Mouse (Mus musculus) kidney, embryonic 15.5 days (tissue): Measurements from ENCODE around the gene Pi4k2a. TPM values are rescaled to one million over a fixed set of nuclear protein-coding genes. Genes with fewer than 3 reads are reported as not detected.

ENCODE experiments used
- ATAC-seq: fragments of 200-750 bp; cut with Nextera tagmentation; replicated peaks from 2 replicates; pipeline ENCODE4 v1.8.0; 2017; ENCODE audit warnings: moderate TSS enrichment; ENCODE audit not compliant: low FRiP score
- H3K27ac ChIP-seq: fragments of 300-500 bp; sonication (generic); 2 replicates; pipeline ENCODE4 v1.5.1; 2015; ENCODE audit warnings: mild to moderate bottlenecking, inconsistent platforms
- H3K27me3 ChIP-seq: fragments of 300-500 bp; sonication (generic); 2 replicates; pipeline ENCODE4 v1.6.1; 2015; ENCODE audit warnings: inconsistent platforms
- H3K36me3 ChIP-seq: fragments of 300-500 bp; sonication (generic); 2 replicates; pipeline ENCODE4 v1.6.1; 2015; ENCODE audit warnings: inconsistent platforms
- H3K4me1 ChIP-seq: fragments of 300-500 bp; sonication (generic); 2 replicates; pipeline ENCODE4 v1.6.1; 2015; ENCODE audit warnings: inconsistent platforms
- H3K4me2 ChIP-seq: fragments of 300-500 bp; sonication (generic); 2 replicates; pipeline ENCODE4 v1.6.1; 2015; ENCODE audit warnings: moderate library complexity, mild to moderate bottlenecking, inconsistent platforms
- H3K4me3 ChIP-seq: fragments of 300-500 bp; sonication (generic); replicated peaks from 2 replicates; pipeline ENCODE4 v1.5.1; 2015; ENCODE audit warnings: mild to moderate bottlenecking, inconsistent platforms
- H3K9ac ChIP-seq: fragments of 300-500 bp; sonication (generic); 2 replicates; pipeline ENCODE4 v1.6.1; 2015; ENCODE audit warnings: mild to moderate bottlenecking, inconsistent platforms
- H3K9me3 ChIP-seq: fragments of 300-500 bp; sonication (generic); replicated peaks from 2 replicates; pipeline ENCODE4 v1.6.1; 2016; ENCODE audit warnings: inconsistent platforms
- WGBS: fragments of 180-500 bp; shearing (Covaris S2); methylation state at CpG from one replicate; pipeline ENCODE4 v1.1.7; 2015; ENCODE audit warnings: mixed read lengths; 5-methylcytosine and 5-hydroxymethylcytosine counted together
- polyA plus RNA-seq: library from polyadenylated mRNA; unstranded; fragments of >200 nt; fragmentation: Nextera tagmentation; extraction: Ambion mirVana; gene quantifications from 2 replicates; pipeline ENCODE4 v1.2.1, GENCODE M21; 2015

Gene Pi4k2a
- polyA plus RNA-seq, 1 experiment from 2014 or later, result 27.7 TPM

DNA sequence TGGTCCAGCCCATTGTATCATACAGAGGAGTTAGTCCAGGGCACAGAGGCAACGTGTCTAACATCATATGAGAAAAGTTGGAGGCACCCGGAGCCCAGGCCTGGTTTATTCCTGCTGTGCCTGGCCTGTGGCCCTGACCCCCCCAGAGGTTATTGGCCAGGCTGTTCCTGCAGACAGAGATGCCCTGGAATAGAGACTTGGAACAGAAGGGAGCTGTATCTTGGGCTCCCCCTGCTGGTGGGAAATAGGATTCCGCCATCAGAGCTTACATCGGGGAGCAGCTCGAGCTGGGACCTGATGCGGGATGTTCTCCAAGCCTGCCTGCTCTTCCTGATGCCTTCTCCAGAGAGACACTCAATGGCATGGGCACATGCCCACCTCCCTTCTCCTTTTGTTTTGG lies 61.7 kb downstream of the Pi4k2a start:
- ATAC-seq, result no peak
- H3K27me3 ChIP-seq, result 0 out of 2 replicates have a peak, but pooled peaks cover 4% of the 10 kb centered on the region
- H3K9ac ChIP-seq, result no peak overlapping the region
- WGBS, result 7% methylated on average over 6 of the region's 6 CpGs
- no peak overlapping the region for H3K4me2 ChIP-seq
- H3K27ac ChIP-seq, result no peak overlapping the region; the same call in 1 of the 2 replicates
- no peaks in the 10 kb centered on the region for H3K9me3 ChIP-seq
- H3K36me3 ChIP-seq, result peaks cover 9% of the 10 kb centered on the region; the same call in 1 of the 2 replicates
- peaks cover 39% of the 10 kb centered on the region for H3K4me1 ChIP-seq
- no peak overlapping the region for H3K4me3 ChIP-seq

DNA sequence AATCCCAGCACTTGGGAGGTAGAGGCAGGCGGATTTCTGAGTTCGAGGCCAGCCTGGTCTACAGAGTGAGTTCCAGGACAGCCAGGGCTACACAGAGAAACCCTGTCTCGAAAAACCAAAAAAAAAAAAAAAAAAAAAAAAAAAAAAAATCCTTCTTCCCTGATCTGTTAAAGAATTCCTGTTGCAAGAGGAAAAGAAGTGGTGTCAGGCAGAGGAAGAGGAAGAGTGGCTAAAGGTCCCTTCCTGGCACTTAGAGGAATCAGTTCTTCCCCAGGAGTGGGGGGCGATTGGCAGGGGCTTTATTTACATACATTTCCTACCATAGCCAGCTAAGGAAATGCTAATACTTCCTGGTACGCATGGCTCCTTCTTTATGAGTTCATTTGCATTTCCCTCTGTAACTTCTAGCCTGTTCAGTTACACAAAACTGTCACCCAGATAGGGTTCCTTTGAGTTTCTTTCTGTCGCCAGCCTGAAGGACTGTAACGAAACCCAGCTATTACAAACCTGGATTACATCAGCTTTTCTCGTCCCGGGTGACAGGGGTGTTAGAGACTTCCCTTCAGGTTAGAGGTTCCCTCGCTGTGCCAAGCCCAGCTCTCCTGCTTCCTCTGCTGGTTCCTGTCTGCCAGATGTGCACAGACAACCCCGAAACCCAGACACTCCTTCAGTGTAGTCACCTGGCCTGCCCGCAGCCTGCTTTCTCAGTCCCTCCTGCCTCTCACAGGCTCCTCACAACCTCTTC lies 67.4 kb downstream of the Pi4k2a start:
- H3K27me3 ChIP-seq, result no peaks in the 10 kb centered on the region
- H3K27ac ChIP-seq, result no peak overlapping the region
- H3K4me2 ChIP-seq, result no peak overlapping the region
- H3K9me3 ChIP-seq, result no peaks in the 10 kb centered on the region
- ATAC-seq, result no peak
- 57% methylated on average over 12 of the region's 12 CpGs for WGBS
- H3K4me3 ChIP-seq, result no peak overlapping the region
- H3K4me1 ChIP-seq, result peaks cover 13% of the 10 kb centered on the region; the same call in 1 of the 2 replicates
- no peak overlapping the region for H3K9ac ChIP-seq
- H3K36me3 ChIP-seq, result no peaks in the 10 kb centered on the region

DNA sequence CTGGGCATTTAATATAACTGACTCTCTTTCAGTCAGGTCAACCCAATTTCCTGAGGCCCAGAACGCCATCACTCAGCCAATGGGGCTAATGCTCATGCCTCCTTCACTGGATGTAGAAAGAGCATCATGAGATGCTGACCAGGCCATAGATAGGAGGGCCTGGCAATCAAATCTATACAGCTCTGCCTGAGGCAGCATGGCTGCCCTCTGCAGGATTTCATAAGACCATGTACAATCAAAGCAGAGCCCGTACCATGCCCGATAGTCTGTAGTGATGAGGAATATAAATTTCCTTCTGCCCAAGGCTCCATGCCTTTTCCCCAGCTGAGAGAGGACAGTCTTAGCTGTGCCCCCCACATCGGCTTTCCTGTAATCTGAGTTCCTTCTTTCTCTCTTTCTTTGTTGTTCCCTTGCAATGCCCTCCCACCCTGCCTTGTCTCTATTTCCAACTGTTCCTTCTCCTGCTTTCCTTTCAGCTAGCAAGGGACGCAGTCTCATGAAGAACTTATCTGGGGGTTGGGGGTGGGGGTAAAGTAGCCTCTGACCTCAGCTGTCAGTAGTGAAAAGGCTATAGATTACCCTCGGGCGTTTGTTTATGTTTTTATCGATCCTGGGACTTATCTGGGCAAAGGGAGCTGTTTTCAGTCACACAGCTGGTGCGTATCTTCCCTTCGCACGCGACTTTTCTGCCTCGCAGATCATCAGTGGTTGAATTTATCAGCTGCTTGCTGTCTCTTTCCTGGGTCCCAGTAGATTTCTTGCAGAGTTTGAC lies 68.2 kb downstream of the Pi4k2a start:
- Histone ChIP-seq H3K4me3 (no peak overlapping the region), H3K27ac (no peak overlapping the region), H3K9ac (no peak overlapping the region), H3K4me1 (peaks cover 13% of the 10 kb centered on the region; the same call in 1 of the 2 replicates), H3K36me3 (no peaks in the 10 kb centered on the region), H3K27me3 (no peaks in the 10 kb centered on the region), H3K4me2 (no peak overlapping the region), H3K9me3 (no peaks in the 10 kb centered on the region)
- WGBS, result 29% methylated on average over 13 of the region's 13 CpGs
- ATAC-seq, result no peak

DNA sequence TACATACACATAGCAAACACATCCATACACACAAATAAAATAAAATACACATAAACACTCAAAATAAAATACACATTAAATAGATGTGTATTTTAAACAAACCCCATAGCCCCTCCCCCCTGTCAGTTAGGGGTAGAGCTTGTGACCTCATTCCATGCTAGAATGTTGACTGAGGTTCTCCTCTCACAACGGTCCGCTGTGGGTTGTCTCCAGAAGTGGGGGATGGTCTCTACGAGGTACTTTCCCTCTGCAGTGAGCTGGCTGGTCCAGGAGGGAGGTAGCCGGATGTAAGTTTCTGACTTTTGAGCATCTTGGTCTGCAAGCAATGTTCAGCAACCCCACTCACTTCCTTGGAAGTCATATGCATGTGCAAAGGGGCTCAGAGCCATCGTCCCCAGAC lies 73.5 kb downstream of the Pi4k2a start, which contains the start of gene Zfyve27:
Zfyve27 (plus strand) TSS at position 188 of the 400 bp plus-strand sequence.
- Histone ChIP-seq H3K4me3 (no peak within 1 kb of the TSS), H3K4me2 (peak within 1 kb of the TSS; percentile 5), H3K36me3 (no peaks in the 10 kb centered on the region), H3K4me1 (peaks cover 29% of the 10 kb centered on the region), H3K27ac (peak within 1 kb of the TSS; percentile 52; the same call in 1 of the 2 replicates), H3K9ac (no peak within 1 kb of the TSS), H3K9me3 (no peaks in the 10 kb centered on the region), H3K27me3 (peaks cover 19% of the 10 kb centered on the region)
- WGBS, result 33% methylated on average over 5 of the region's 5 CpGs
- ATAC-seq, result no peak

DNA sequence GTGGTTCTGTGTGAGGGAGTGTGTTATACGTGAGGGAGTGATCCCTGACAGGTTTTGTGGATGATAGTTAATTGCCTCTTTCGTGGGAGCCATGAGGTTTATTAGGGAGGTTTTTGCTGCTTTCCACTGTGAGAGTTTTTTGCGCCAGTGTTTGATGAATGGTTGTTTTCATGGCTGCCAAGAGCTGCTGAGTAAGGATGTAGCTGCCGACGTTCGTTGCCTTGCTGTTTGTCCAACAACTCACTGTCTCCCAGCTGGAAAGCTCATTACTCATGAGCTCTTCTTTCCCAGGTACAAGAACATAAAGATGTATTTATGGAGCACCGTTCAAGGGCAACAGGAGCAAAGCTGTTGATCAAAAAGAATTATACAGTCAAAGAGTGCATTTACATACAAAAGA lies 73.9 kb downstream of the Pi4k2a start:
- peak overlapping the region; percentile 5 for H3K4me2 ChIP-seq
- H3K4me3 ChIP-seq, result no peak overlapping the region
- WGBS, result 11% methylated on average over 7 of the region's 7 CpGs
- no peak for ATAC-seq
- H3K9me3 ChIP-seq, result no peaks in the 10 kb centered on the region
- H3K27me3 ChIP-seq, result peaks cover 23% of the 10 kb centered on the region
- peak overlapping the region; percentile 52; the same call in 1 of the 2 replicates for H3K27ac ChIP-seq
- H3K36me3 ChIP-seq, result no peaks in the 10 kb centered on the region
- H3K4me1 ChIP-seq, result peaks cover 32% of the 10 kb centered on the region
- no peak overlapping the region for H3K9ac ChIP-seq

DNA sequence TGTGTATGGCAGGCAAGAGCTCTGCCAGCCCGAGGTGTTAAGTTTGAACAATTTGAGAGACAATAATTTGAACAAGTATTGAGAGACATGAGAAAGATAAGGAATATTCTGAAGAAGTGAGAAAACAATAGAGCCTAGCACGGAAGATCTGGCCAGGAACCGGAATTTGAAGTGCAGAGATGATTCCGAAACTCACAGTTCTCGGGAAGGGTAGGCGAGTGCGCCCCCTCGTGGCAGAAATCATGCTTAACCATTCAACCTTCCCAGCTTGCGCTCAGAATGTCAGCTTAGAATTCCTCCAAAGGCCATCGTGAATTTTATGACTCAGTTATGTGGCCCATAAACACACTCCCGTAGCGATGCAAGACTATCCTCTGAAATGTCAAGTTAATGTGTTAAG lies 75.9 kb downstream of the Pi4k2a start:
- 4% methylated on average over 12 of the region's 12 CpGs for WGBS
- Histone ChIP-seq H3K4me2 (peak overlapping the region; percentile 51), H3K4me1 (peaks cover 47% of the 10 kb centered on the region), H3K4me3 (peak overlapping the region; percentile 26), H3K27ac (no peak overlapping the region), H3K9ac (no peak overlapping the region), H3K9me3 (no peaks in the 10 kb centered on the region), H3K27me3 (peaks cover 24% of the 10 kb centered on the region), H3K36me3 (no peaks in the 10 kb centered on the region)
- ATAC-seq, result no peak

DNA sequence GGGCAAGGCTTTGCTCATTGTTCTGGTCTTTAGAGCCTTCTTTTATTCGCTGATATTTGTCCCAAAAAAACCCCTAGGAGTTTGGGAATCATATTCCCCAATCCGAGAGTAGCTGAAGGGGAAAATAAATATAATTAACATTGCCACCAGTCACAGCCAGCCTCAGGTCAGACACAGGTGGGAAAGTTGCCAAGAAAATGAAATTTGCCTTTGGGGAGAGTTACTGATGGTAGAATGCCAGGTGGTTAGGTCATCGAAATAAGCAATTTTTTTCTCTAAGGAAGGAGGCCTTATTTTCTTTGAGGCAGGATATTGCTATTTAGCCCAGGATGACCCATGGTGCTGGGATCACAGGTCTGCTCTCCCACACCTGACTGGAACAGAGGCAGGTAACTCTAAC lies 76.5 kb downstream of the Pi4k2a start:
- H3K4me2 ChIP-seq, result no peak overlapping the region

DNA sequence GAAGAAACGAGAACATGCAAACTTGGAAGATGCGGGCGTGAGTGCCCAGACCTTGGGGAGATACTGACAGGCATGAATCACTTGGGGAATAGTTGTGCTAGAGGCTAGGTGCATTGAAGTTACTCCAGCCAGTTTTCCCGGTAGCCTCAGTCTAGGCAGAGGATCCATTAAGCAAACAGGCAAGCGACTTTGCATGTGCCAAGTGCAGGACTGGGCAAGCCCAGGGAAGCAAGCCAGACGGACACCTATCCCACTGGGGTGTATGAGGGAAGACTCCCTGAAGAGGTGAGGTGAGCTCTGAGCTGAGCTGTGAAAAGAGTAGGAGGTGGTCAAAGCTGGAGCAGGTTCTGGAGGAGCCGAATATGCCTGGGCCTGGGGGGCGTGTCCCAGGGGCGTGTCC lies 77.2 kb downstream of the Pi4k2a start:
- no peaks in the 10 kb centered on the region for H3K9me3 ChIP-seq
- no peaks in the 10 kb centered on the region for H3K36me3 ChIP-seq
- WGBS, result 60% methylated on average over 9 of the region's 9 CpGs

More for the DNA sequence above, 76.5 kb downstream of the Pi4k2a start:
- Histone ChIP-seq H3K4me1 (peaks cover 54% of the 10 kb centered on the region), H3K27ac (no peak overlapping the region), H3K4me3 (no peak overlapping the region), H3K27me3 (peaks cover 24% of the 10 kb centered on the region), H3K9ac (no peak overlapping the region), H3K36me3 (no peaks in the 10 kb centered on the region), H3K9me3 (no peaks in the 10 kb centered on the region)
- ATAC-seq, result no peak
- WGBS, result 53% methylated on average over 3 of the region's 3 CpGs

DNA sequence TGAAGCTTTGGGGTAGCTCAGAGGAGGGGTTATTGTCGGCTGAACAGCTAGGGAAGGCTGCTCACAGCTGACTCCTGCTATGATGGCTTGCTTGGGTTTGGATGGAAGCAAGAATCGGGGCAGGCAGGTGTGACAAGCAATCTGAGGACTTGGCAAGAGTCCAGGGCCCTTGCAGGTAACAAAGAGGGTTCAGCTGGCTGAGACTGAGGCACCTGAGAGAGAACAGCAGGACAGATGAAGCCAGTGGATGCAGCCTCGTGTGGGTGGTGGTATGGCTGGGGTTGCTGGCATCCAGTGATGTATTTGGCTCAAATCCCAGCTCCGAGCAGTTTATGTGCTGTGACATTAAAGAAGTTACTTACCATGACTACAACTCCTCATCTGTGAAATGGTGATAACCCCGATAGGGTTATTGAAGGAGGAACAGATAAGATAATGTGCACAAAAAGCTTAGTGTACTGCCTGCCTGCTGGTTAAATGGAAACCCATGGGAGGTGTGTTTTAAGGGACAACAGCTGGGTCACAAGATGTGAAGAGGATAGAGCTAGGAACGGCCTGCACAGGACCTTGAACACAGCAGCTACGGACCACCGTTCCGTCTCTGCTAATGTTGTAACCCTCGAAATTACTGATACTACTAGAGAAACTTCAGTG lies 79.2 kb downstream of the Pi4k2a start:
- 0 out of 2 replicates have a peak overlapping the region, but pooled peaks have one; percentile 14 for H3K9ac ChIP-seq
- H3K4me1 ChIP-seq, result peaks cover 50% of the 10 kb centered on the region
- H3K4me2 ChIP-seq, result peak overlapping the region; percentile 81
- H3K4me3 ChIP-seq, result peak overlapping the region; percentile 82; the same call in 1 of the 2 replicates
- ATAC-seq, result peak; percentile 7; the same call in 1 of the 2 replicates
- H3K9me3 ChIP-seq, result no peaks in the 10 kb centered on the region
- peak overlapping the region; percentile 79 for H3K27ac ChIP-seq
- no peaks in the 10 kb centered on the region for H3K36me3 ChIP-seq
- H3K27me3 ChIP-seq, result peaks cover 24% of the 10 kb centered on the region
- WGBS, result 54% methylated on average over 10 of the region's 10 CpGs

More for the DNA sequence above, 77.2 kb downstream of the Pi4k2a start:
- Histone ChIP-seq H3K4me2 (no peak overlapping the region), H3K27me3 (peaks cover 24% of the 10 kb centered on the region), H3K4me3 (no peak overlapping the region), H3K27ac (no peak overlapping the region), H3K9ac (no peak overlapping the region), H3K4me1 (peaks cover 58% of the 10 kb centered on the region)
- no peak for ATAC-seq

DNA sequence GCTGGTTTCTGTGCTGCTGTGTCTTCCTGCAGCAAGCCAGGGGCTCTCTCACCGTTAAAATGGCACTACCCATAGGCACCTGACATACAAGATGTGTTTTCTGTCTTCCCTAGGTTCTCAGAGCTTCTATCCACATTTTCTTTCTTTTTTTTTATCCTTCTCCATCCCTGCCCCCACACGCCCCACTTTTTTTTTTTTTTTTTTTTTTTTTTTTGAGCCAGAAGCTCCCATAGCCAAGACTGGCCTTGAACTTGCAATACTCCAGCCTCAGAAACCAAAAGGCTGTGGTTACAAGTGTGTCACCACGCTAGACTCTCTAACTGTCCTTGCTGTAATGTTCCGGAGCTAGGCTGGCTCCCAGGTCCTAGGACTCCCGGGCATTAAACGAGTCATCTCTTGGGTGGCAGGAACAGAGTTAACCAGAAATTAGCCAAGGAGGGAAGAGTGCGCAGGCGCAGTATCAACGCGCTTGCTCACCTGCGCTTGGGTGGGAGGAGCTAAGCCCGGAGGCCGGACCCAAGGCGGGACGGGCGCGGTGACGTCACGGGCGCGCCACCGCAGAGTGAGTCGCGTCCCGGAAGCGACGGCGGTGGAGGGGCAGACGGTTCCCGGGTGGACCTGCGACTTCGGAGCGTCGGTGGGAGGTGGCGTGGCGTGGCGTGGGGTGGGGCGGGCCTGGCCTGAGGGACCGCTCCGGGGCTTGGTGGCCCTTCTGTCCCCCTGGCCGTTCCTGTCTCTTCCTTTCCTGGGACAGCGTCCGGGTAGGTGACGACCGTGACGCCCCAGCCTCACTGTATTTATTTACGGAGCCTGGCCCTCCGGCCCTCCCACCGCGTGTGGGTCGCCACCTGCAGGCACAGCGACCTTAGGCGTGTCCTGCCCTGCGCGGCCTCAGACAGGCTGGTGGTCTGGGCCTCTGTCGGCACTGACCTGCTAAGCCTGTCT lies 80.0 kb downstream of the Pi4k2a start:
- Histone ChIP-seq H3K9me3 (no peaks in the 10 kb centered on the region), H3K36me3 (no peaks in the 10 kb centered on the region), H3K4me2 (peak overlapping the region; percentile 81), H3K27me3 (peaks cover 24% of the 10 kb centered on the region), H3K4me1 (peaks cover 48% of the 10 kb centered on the region), H3K27ac (peak overlapping the region; percentile 79), H3K9ac (peak overlapping the region; percentile 81), H3K4me3 (peak overlapping the region; percentile 82)
- 2% methylated on average over 49 of the region's 56 CpGs for WGBS
- ATAC-seq, result peak; percentile 89
